Mouse (Mus musculus) kidney, postnatal 10 days (tissue): Measurements from ENCODE around the gene Nphp1.

Source experiments
- DNase-seq: peaks from one replicate; pipeline ENCODE4 v3.0.0; 2021; ENCODE audit warnings: mixed read lengths

The Nphp1 gene

GRCm38 (mm10) chr2:127742637-127743036 lies 46.1 kb downstream of the Nphp1 start:
- no peak for DNase-seq

GRCm38 (mm10) chr2:127740756-127741519 lies 47.8 kb downstream of the Nphp1 start:
- DNase-seq = no peak

- peak; percentile 30 for DNase-seq
Observed at GRCm38 (mm10) chr2:127737885-127738284, 50.8 kb downstream of the Nphp1 start.

GRCm38 (mm10) chr2:127736631-127737209 lies 52.0 kb downstream of the Nphp1 start:
- DNase-seq = no peak

GRCm38 (mm10) chr2:127735512-127736145 lies 53.1 kb downstream of the Nphp1 start:
- DNase-seq = peak; percentile 36

- DNase-seq = no peak
Observed at GRCm38 (mm10) chr2:127734889-127735288, 53.8 kb downstream of the Nphp1 start.

GRCm38 (mm10) chr2:127730301-127730997 lies 58.2 kb downstream of the Nphp1 start:
- DNase-seq = no peak

- DNase-seq = peak; percentile 30
Observed at GRCm38 (mm10) chr2:127729671-127730070, 59.0 kb downstream of the Nphp1 start, which contains the start of gene Mall. Gene Mall, minus strand, starts transcription at chr2:127729932.

GRCm38 (mm10) chr2:127728661-127729450 lies 59.8 kb downstream of the Nphp1 start:
- DNase-seq = peak; percentile 34

- DNase-seq = no peak
Observed at GRCm38 (mm10) chr2:127728146-127728545, 60.6 kb downstream of the Nphp1 start.

- no peak for DNase-seq
Observed at GRCm38 (mm10) chr2:127723193-127723592, 65.5 kb downstream of the Nphp1 start.

GRCm38 (mm10) chr2:127722176-127722892 lies 66.4 kb downstream of the Nphp1 start:
- peak; percentile 92 for DNase-seq

- no peak for DNase-seq
Observed at GRCm38 (mm10) chr2:127718839-127719468, 69.7 kb downstream of the Nphp1 start.

- DNase-seq = no peak
Observed at GRCm38 (mm10) chr2:127714726-127715125, 74.0 kb downstream of the Nphp1 start.

GRCm38 (mm10) chr2:127708792-127709191 lies 79.9 kb downstream of the Nphp1 start:
- DNase-seq = no peak

- no peak for DNase-seq
Observed at GRCm38 (mm10) chr2:127708060-127708459, 80.6 kb downstream of the Nphp1 start.

- no peak for DNase-seq
Observed at GRCm38 (mm10) chr2:127705267-127705666, 83.4 kb downstream of the Nphp1 start.
